Mouse (Mus musculus) common myeloid progenitor, adult 5-6 weeks (primary cell): Measurements from ENCODE around the gene Tmtc4. TPM values are rescaled to one million over a fixed set of nuclear protein-coding genes. Genes with fewer than 3 reads are reported as not detected.

Experiments used
- ATAC-seq: replicated peaks from 2 replicates; pipeline ENCODE4 v1.8.0; 2016; ENCODE audit warnings: low read depth, mild to moderate bottlenecking, moderate TSS enrichment, inconsistent platforms; ENCODE audit not compliant: poor library complexity, severe bottlenecking
- total RNA-seq: library from RNA; stranded (forward); fragments of 200-1000, 187-1606 nt; gene quantifications from 2 replicates; pipeline ENCODE4 v1.2.3, GENCODE M21; 2017

Tmtc4 gene
- total RNA-seq, 1 experiment from 2014 or later, result 13.6 TPM

DNA sequence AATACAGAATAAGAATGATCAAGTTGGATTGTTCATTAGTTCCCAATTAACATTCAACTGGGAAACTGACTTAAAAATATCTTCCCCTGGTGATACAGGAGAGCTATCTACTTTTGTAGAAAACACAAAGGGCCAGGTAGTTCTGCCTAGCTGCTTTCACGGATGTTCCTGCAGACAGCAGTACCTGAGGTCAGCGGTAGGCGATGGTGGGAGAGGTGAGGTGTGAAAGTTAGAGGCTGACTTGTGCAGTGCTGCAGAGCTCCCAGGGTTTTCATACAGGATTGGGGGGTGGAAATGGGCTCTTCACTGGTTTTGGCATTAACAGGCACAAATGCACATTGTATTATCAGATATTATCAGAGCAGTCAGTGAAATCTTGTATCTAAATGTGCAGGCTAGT, 106.0 kb downstream of the Tmtc4 start:
- no peak for ATAC-seq

- ATAC-seq, result no peak
Measured at GRCm38 (mm10) chr14:122876723-122877122, 107.1 kb downstream of the Tmtc4 start.

- peak; percentile 99 for ATAC-seq
Measured at GRCm38 (mm10) chr14:122876163-122876562, 107.7 kb downstream of the Tmtc4 start.

DNA sequence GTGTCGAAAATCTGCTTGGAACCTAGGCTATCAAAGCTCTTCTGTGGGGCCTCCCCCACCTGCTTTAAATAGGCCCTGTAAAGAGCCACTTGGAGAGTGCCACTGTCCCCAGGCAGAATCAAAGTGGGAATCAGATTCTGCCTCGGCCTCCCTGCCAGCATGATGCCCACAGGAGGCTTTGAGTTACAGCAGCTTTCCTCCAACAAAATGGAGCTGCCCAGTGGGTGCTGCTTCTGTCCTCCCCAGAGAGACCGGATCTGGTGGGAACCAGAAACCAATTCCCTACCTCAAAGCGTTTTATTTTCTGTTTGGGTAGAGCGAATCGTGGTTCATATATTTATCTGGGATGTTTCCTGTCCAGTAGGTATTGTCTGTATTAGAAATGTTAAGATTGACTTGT, 108.2 kb downstream of the Tmtc4 start:
- no peak for ATAC-seq

DNA sequence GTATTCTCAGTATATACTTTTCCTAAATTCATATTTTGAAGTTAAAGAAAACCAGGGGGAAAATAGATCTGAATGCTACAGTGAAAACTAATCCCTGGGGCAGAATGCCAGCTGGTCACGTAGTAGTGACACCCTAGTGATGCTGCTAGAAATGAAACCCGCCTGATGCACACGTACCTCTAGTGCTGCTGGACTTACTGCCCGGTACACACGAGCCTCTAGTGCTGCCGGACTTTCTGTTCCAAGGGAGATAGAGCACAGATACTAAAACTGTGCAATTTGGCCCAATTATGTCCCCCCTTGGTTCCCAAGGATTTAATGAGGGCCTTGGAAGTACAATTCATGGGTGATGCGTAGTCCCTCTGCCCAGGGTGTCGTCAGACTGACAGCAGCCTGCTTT, 108.8 kb downstream of the Tmtc4 start:
- no peak for ATAC-seq

- no peak for ATAC-seq
Measured at GRCm38 (mm10) chr14:122872612-122873011, 111.2 kb downstream of the Tmtc4 start.

- no peak for ATAC-seq
Measured at GRCm38 (mm10) chr14:122871841-122872580, 111.8 kb downstream of the Tmtc4 start.

DNA sequence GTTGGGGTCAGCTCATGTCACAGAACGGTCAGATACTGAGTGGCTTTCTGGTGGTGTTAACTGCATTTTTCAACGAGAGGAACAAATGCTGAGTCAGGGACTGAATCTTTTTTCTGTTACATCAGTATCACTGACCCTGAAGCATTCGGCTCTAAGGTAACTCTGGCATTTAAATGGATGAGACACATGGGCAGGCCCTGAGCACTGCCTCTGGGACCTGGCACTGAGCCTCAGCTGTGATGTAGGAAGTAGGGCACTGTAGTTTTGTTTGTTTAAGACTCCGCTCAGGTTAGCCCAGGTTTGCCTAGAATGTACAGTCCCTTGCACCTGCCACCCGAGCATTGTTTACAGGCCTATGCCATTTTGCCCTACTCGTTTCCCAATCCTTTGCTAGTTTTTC, 114.0 kb downstream of the Tmtc4 start:
- ATAC-seq, result no peak

Other genes with a start within 250 kb of the Tmtc4 start
- 10.3 and 12.7 TPM in 2 replicates for gene Ggact, start 70.3 kb downstream of the Tmtc4 start, total RNA-seq